Mouse (Mus musculus) thymus, adult 2 months (tissue): ENCODE measurements at regions not wholly inside any gene's neighbourhood (a gene's known extent, or its start where the extent isn't known, plus 50 kb on each side); places are given as distances from the start of the nearest gene placed in this dataset.

Experiments
- CTCF ChIP-seq: fragments of 200-500 bp; IDR thresholded peaks from 2 replicates; pipeline ENCODE4 v1.5.1; 2012; ENCODE audit warnings: mild to moderate bottlenecking, control low read depth, low read length, moderate library complexity, borderline replicate concordance; ENCODE audit not compliant: control insufficient read depth, poor library complexity, insufficient read depth; ENCODE audit errors: extremely low read depth
- POLR2A ChIP-seq: fragments of 200-500 bp; IDR thresholded peaks from 2 replicates; pipeline ENCODE4 v1.6.1; 2012; ENCODE audit warnings: mild to moderate bottlenecking, low read length, control low read depth, moderate library complexity; ENCODE audit not compliant: control insufficient read depth, poor library complexity, insufficient read depth; ENCODE audit errors: extremely low read depth

DNA sequence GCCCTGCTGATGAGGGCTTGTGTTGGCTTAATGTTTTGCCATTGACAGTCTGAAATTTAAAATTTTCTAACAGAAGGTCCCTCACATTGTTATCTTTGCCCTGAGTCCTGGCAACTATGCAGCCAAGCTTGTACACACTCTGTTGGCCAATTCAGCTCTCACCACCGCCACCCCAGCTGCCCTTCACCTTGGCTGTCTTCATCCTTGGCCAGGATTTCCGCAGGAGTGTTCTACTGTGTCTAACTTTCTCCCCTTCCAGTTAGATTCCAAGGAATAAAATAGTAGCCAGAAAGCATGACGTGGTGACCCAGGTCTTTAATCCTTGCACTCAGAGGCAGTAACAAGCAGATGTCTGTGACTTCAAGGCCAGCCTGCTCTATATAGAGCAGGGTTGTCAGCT, 87.4 kb downstream of the 1700129C05Rik start:
- TF ChIP-seq CTCF: no peak
- TF ChIP-seq POLR2A: no peak
